Mouse (Mus musculus) C3H10T1/2 (cell line): Measurements from ENCODE around the gene Acad11. TPM values are rescaled to one million over a fixed set of nuclear protein-coding genes. Genes with fewer than 3 reads are reported as not detected.

Source experiments
- polyA plus RNA-seq, 2 experiments: library from polyadenylated mRNA; unstranded; fragments of >200 nt; fragmentation: generic; extraction: Trizol; gene quantifications; one replicate each; pipeline ENCODE4 v1.2.1; 2012; ENCODE audit warnings: missing spikeins in 2 of 2

Gene Acad11
- polyA plus RNA-seq, result 1 to 10 TPM in 1 of 2 experiments, under 1 TPM in 1; 0.42 to 5.1 TPM

DNA sequence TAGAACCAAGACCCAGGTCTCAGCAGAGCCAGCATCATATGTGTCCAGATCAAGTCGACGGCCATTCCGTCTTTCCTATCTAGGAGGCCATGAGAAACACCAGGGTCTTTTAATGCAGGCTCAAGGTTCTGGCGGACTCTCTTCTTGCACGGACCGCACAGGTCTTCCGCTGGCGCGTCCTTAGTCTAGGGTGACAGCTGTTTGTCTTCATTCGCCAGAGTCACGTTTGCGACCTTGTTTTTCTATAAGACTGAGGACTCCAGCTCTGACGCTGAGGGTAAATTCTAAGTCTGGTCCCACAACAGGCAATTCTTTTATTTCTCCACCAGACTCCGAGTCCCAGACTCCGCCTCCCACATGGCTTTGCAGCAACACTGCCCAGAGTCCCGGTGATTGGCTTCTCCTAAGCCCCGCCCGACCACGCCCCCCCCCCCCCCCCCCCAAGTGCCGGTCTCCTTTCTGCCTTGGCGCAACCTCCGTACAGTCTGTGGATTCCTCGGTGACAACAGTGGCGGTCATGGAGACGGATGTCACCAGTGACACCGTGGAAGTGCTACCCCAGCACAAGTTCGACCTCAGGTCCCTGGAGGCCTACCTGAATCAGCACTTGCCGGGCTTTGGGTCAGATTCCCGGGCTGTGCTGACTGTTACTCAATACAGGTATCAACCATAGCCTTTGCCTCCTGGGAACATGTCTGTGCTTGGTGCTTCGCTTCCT lies at the start of gene Acad11:
Gene Acad11, plus strand, starts transcription at position 134 of the 718 bp plus-strand sequence.

GRCm38 (mm10) chr9:104040362-104040761 lies 22.8 kb upstream of the Acad11 start, which contains the start of gene Gm28305:
Gene Gm28305 (plus strand): TSS chr9:104040662.

DNA sequence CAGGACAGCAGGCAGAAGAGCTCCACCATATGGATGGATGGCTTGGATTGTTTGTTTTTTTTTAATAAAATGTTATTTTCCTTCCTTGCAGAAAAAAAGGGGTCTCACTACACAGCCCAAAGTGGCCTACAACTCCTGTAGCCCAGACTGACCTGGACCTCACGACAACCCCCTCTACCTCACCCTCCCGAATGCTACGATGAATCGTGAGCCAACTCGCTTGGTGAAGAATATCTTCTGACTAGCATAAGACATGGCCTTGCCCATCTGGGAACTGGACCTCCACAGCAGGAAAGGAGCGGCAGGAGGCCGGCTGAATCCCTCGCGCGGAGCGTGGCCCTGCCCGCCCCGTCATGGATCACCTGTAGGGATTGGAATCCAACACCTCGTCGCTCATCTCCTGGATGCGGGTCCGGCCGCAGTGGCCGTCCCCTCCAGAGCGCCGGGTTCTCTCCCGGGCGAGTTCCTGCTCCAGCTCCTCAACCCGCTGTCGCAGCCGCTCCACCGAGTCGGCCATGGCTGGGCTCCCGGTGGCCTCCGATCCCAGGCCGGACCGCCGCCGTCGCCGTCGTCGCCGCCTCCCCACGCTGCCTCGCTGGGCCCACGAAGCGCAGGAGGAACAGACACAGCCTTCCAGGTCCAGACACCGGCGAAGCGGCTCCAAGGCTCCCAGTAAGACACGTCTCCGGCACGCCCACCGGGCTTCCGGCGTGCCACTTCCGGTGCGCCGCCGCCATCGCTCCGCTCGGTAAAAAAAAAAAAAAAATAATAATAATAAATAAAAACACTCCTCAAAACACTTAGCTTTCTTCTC lies 540 bp upstream of the Acad11 start, which contains the start of gene Uba5:
Gene Uba5, minus strand, starts transcription at position 705 of the 814 bp plus-strand sequence.

DNA sequence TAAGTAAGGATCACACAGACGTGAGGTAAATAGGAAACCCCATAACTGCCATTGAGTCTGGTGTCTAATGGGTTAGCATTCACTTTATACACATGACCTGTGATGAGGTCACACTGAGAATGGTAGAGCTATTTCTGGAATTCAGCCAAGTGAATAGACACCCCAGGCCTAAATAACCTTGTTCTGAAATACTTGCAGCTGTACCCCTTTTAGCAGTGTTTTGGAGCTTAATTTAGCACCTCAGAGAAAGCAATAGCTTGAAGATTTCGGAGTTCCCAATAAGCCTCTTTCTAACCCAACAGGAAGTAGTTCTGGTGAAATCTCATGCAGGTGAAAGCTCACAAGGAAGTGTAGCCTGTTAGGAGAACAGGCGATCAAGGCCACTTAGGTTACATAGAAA lies 63.7 kb downstream of the Acad11 start, which contains the start of gene Ackr4:
Gene Ackr4, minus strand, starts transcription at position 101 of the 400 bp plus-strand sequence.

Other genes with a start within 250 kb of the Acad11 start
- gene Nphp3, start 60.8 kb upstream of the Acad11 start, polyA plus RNA-seq, result 1 to 10 TPM in 1 of 2 experiments, under 1 TPM in 1; 0.06 to 2.1 TPM
- gene Gm28305, start 22.7 kb upstream of the Acad11 start, polyA plus RNA-seq, result not detected
- 10 to 100 TPM in 1 of 2 experiments, 1 to 10 TPM in 1; 2.2 to 16.9 TPM for gene Uba5, start 243 bp upstream of the Acad11 start, polyA plus RNA-seq
- under 1 TPM in 1 of 2 experiments, not detected in 1; 0.28 TPM for gene Ackr4, start 63.6 kb downstream of the Acad11 start, polyA plus RNA-seq
- gene Dnajc13, start 199.6 kb downstream of the Acad11 start, polyA plus RNA-seq, result 10 to 100 TPM in 1 of 2 experiments, 1 to 10 TPM in 1; 1.4 to 12.3 TPM